Mouse (Mus musculus): Measurements from ENCODE around the gene Ptgfrn. TPM values are rescaled to one million over a fixed set of nuclear protein-coding genes. Genes with fewer than 3 reads are reported as not detected.
A peak's percentile ranks its signal among the peaks of the same experiment; 100 is the strongest.

Gene Ptgfrn
- polyA plus RNA-seq, 1 experiment from 2014 or later, result 3.6 TPM

- Histone ChIP-seq H3K9me3 (ENCODE audit: control insufficient read depth, low read length) (no peaks in the 10 kb centered on the region), H3K9ac (no peak overlapping the region), H3K4me3 (replicated peaks; ENCODE audit: low read length) (no peak overlapping the region), H3K36me3 (replicated peaks; ENCODE audit: control insufficient read depth, insufficient read depth) (no peaks in the 10 kb centered on the region), H3K27me3 (ENCODE audit: control insufficient read depth, insufficient read depth, low read length) (no peaks in the 10 kb centered on the region), H3K4me1 (replicated peaks; ENCODE audit: control insufficient read depth, insufficient read depth, low read length) (no peaks in the 10 kb centered on the region), H3K27ac (no peak overlapping the region), H3K4me2 (replicated peaks) (no peak overlapping the region)
- ATAC-seq (ENCODE audit: low FRiP score) (no peak), DNase-seq (ENCODE audit: low spot score) (no peak)
- 74% methylated on average over 9 of the region's 9 CpGs for WGBS
These were observed 10.2 kb downstream of the Ptgfrn start for GRCm38 (mm10) chr3:101099701-101100357.

GRCm38 (mm10) chr3:101098073-101098472 lies 12.0 kb downstream of the Ptgfrn start:
- H3K27me3 ChIP-seq (ENCODE audit: control insufficient read depth, insufficient read depth, low read length), result no peaks in the 10 kb centered on the region
- H3K4me2 ChIP-seq (replicated peaks), result no peak overlapping the region
- WGBS, result 66% methylated on average over 4 of the region's 4 CpGs
- H3K4me1 ChIP-seq (replicated peaks; ENCODE audit: control insufficient read depth, insufficient read depth, low read length), result no peaks in the 10 kb centered on the region
- no peaks in the 10 kb centered on the region for H3K9me3 ChIP-seq (ENCODE audit: control insufficient read depth, low read length)
- H3K36me3 ChIP-seq (replicated peaks; ENCODE audit: control insufficient read depth, insufficient read depth), result no peaks in the 10 kb centered on the region
- no peak overlapping the region for H3K4me3 ChIP-seq (replicated peaks; ENCODE audit: low read length)
- ATAC-seq (ENCODE audit: low FRiP score) (peak; percentile 25; the same call in 1 of the 2 replicates), DNase-seq (ENCODE audit: low spot score) (no peak)
- H3K27ac ChIP-seq, result no peak overlapping the region
- H3K9ac ChIP-seq, result no peak overlapping the region

- Histone ChIP-seq H3K27me3 (ENCODE audit: control insufficient read depth, insufficient read depth, low read length) (no peaks in the 10 kb centered on the region), H3K4me2 (replicated peaks) (no peak overlapping the region), H3K4me1 (replicated peaks; ENCODE audit: control insufficient read depth, insufficient read depth, low read length) (no peaks in the 10 kb centered on the region), H3K9ac (no peak overlapping the region), H3K27ac (no peak overlapping the region), H3K9me3 (ENCODE audit: control insufficient read depth, low read length) (no peaks in the 10 kb centered on the region), H3K36me3 (replicated peaks; ENCODE audit: control insufficient read depth, insufficient read depth) (no peaks in the 10 kb centered on the region), H3K4me3 (replicated peaks; ENCODE audit: low read length) (no peak overlapping the region)
- 79% methylated on average over 9 of the region's 9 CpGs for WGBS
- ATAC-seq (ENCODE audit: low FRiP score) (no peak), DNase-seq (ENCODE audit: low spot score) (no peak)
These were observed 12.8 kb downstream of the Ptgfrn start for GRCm38 (mm10) chr3:101097146-101097800.

- no peak overlapping the region for H3K4me2 ChIP-seq (replicated peaks)
- DNase-seq (ENCODE audit: low spot score) (no peak), ATAC-seq (ENCODE audit: low FRiP score) (no peak)
- no peak overlapping the region for H3K4me3 ChIP-seq (replicated peaks; ENCODE audit: low read length)
- H3K4me1 ChIP-seq (replicated peaks; ENCODE audit: control insufficient read depth, insufficient read depth, low read length), result no peaks in the 10 kb centered on the region
- H3K27me3 ChIP-seq (ENCODE audit: control insufficient read depth, insufficient read depth, low read length), result no peaks in the 10 kb centered on the region
- H3K9ac ChIP-seq, result no peak overlapping the region
- H3K9me3 ChIP-seq (ENCODE audit: control insufficient read depth, low read length), result no peaks in the 10 kb centered on the region
- WGBS, result 78% methylated on average over 5 of the region's 5 CpGs
- no peaks in the 10 kb centered on the region for H3K36me3 ChIP-seq (replicated peaks; ENCODE audit: control insufficient read depth, insufficient read depth)
- no peak overlapping the region for H3K27ac ChIP-seq
These were observed 14.2 kb downstream of the Ptgfrn start for GRCm38 (mm10) chr3:101095761-101096449.

GRCm38 (mm10) chr3:101092202-101092601 lies 17.9 kb downstream of the Ptgfrn start:
- Histone ChIP-seq H3K4me1 (replicated peaks; ENCODE audit: control insufficient read depth, insufficient read depth, low read length) (no peaks in the 10 kb centered on the region), H3K4me2 (replicated peaks) (no peak overlapping the region), H3K4me3 (replicated peaks; ENCODE audit: low read length) (no peak overlapping the region), H3K36me3 (replicated peaks; ENCODE audit: control insufficient read depth, insufficient read depth) (no peaks in the 10 kb centered on the region), H3K9me3 (ENCODE audit: control insufficient read depth, low read length) (no peaks in the 10 kb centered on the region), H3K27me3 (ENCODE audit: control insufficient read depth, insufficient read depth, low read length) (no peaks in the 10 kb centered on the region), H3K27ac (no peak overlapping the region), H3K9ac (no peak overlapping the region)
- 70% methylated on average over 10 of the region's 13 CpGs for WGBS
- no peak for DNase-seq (ENCODE audit: low spot score)
- ATAC-seq (ENCODE audit: low FRiP score), result no peak

- 82% methylated on average over 7 of the region's 7 CpGs for WGBS
- H3K4me2 ChIP-seq (replicated peaks), result no peak overlapping the region
- H3K9me3 ChIP-seq (ENCODE audit: control insufficient read depth, low read length), result no peaks in the 10 kb centered on the region
- H3K27ac ChIP-seq, result no peak overlapping the region
- no peaks in the 10 kb centered on the region; the same call in 1 of the 2 replicates for H3K4me1 ChIP-seq (replicated peaks; ENCODE audit: control insufficient read depth, insufficient read depth, low read length)
- DNase-seq (ENCODE audit: low spot score) (no peak), ATAC-seq (ENCODE audit: low FRiP score) (no peak)
- no peaks in the 10 kb centered on the region for H3K27me3 ChIP-seq (ENCODE audit: control insufficient read depth, insufficient read depth, low read length)
- no peaks in the 10 kb centered on the region for H3K36me3 ChIP-seq (replicated peaks; ENCODE audit: control insufficient read depth, insufficient read depth)
- no peak overlapping the region for H3K9ac ChIP-seq
- no peak overlapping the region for H3K4me3 ChIP-seq (replicated peaks; ENCODE audit: low read length)
These were observed 23.3 kb downstream of the Ptgfrn start for GRCm38 (mm10) chr3:101086584-101087445.

- H3K9ac ChIP-seq, result no peak overlapping the region
- ATAC-seq (ENCODE audit: low FRiP score) (no peak), DNase-seq (ENCODE audit: low spot score) (no peak)
- no peaks in the 10 kb centered on the region for H3K9me3 ChIP-seq (ENCODE audit: control insufficient read depth, low read length)
- no peaks in the 10 kb centered on the region for H3K4me1 ChIP-seq (replicated peaks; ENCODE audit: control insufficient read depth, insufficient read depth, low read length)
- H3K4me2 ChIP-seq (replicated peaks), result no peak overlapping the region
- no peaks in the 10 kb centered on the region for H3K27me3 ChIP-seq (ENCODE audit: control insufficient read depth, insufficient read depth, low read length)
- no peak overlapping the region for H3K4me3 ChIP-seq (replicated peaks; ENCODE audit: low read length)
- peaks cover 13% of the 10 kb centered on the region for H3K36me3 ChIP-seq (replicated peaks; ENCODE audit: control insufficient read depth, insufficient read depth)
- H3K27ac ChIP-seq, result no peak overlapping the region
- 82% methylated on average over 4 of the region's 4 CpGs for WGBS
These were observed 29.2 kb downstream of the Ptgfrn start for GRCm38 (mm10) chr3:101080925-101081324.

GRCm38 (mm10) chr3:101078344-101078743 lies 31.7 kb downstream of the Ptgfrn start:
- Histone ChIP-seq H3K4me1 (replicated peaks; ENCODE audit: control insufficient read depth, insufficient read depth, low read length) (no peaks in the 10 kb centered on the region), H3K27me3 (ENCODE audit: control insufficient read depth, insufficient read depth, low read length) (no peaks in the 10 kb centered on the region), H3K36me3 (replicated peaks; ENCODE audit: control insufficient read depth, insufficient read depth) (peaks cover 13% of the 10 kb centered on the region), H3K9me3 (ENCODE audit: control insufficient read depth, low read length) (no peaks in the 10 kb centered on the region), H3K9ac (no peak overlapping the region), H3K4me3 (replicated peaks; ENCODE audit: low read length) (no peak overlapping the region), H3K4me2 (replicated peaks) (no peak overlapping the region), H3K27ac (no peak overlapping the region)
- DNase-seq (ENCODE audit: low spot score) (no peak), ATAC-seq (ENCODE audit: low FRiP score) (no peak)
- 88% methylated on average over 1 of the region's 1 CpGs for WGBS

- DNase-seq (ENCODE audit: low spot score), result no peak
These were observed 32.4 kb downstream of the Ptgfrn start for GRCm38 (mm10) chr3:101077710-101078100.

More at GRCm38 (mm10) chr3:101077710-101078100, 32.4 kb downstream of the Ptgfrn start:
- Histone ChIP-seq H3K4me1 (replicated peaks; ENCODE audit: control insufficient read depth, insufficient read depth, low read length) (no peaks in the 10 kb centered on the region), H3K4me3 (replicated peaks; ENCODE audit: low read length) (no peak overlapping the region), H3K27ac (no peak overlapping the region), H3K4me2 (replicated peaks) (no peak overlapping the region), H3K9me3 (ENCODE audit: control insufficient read depth, low read length) (no peaks in the 10 kb centered on the region), H3K27me3 (ENCODE audit: control insufficient read depth, insufficient read depth, low read length) (no peaks in the 10 kb centered on the region), H3K9ac (no peak overlapping the region), H3K36me3 (replicated peaks; ENCODE audit: control insufficient read depth, insufficient read depth) (peaks cover 13% of the 10 kb centered on the region)
- 65% methylated on average over 6 of the region's 6 CpGs for WGBS
- no peak for ATAC-seq (ENCODE audit: low FRiP score)
